Mouse (Mus musculus) C2C12 (cell line): ENCODE data around the gene Zbtb5. TPM values are rescaled to one million over a fixed set of nuclear protein-coding genes. Genes with fewer than 3 reads are reported as not detected.
"Not testable (repeated sequence)": the region's sequence is repeated elsewhere in the genome, so short reads cannot be mapped to it uniquely, and the experiment has no call there.

Source experiments
- H3K27me3 ChIP-seq: one replicate; pipeline ENCODE4 v1.6.1; 2011; ENCODE audit not compliant: control insufficient read depth, insufficient read depth, insufficient read length
- H3K36me3 ChIP-seq: one replicate; pipeline ENCODE4 v1.6.1; 2011; ENCODE audit not compliant: control insufficient read depth, insufficient read depth
- H3K4me3 ChIP-seq: one replicate; pipeline ENCODE4 v1.5.1; 2011; ENCODE audit warnings: mild to moderate bottlenecking, control low read depth; ENCODE audit not compliant: poor library complexity, insufficient read depth, severe bottlenecking
- H3K79me2 ChIP-seq: one replicate; pipeline ENCODE4 v1.6.1; 2011; ENCODE audit not compliant: control insufficient read depth, insufficient read depth
- H3K79me3 ChIP-seq: one replicate; pipeline ENCODE4 v1.6.1; 2011; ENCODE audit warnings: low read depth, control low read depth
- H3ac ChIP-seq: one replicate; pipeline ENCODE3; 2011; ENCODE audit warnings: low read depth; ENCODE audit not compliant: control insufficient read depth, insufficient read length
- CEBPB ChIP-seq: IDR thresholded peaks from one replicate; pipeline ENCODE4 v1.6.1; 2011; ENCODE audit warnings: low read depth, mild to moderate bottlenecking, control low read depth, moderate library complexity
- CTCF ChIP-seq: IDR thresholded peaks from one replicate; pipeline ENCODE4 v1.5.1; 2011; ENCODE audit not compliant: control insufficient read depth, insufficient read depth, insufficient read length
- FOSL1 ChIP-seq: IDR thresholded peaks from one replicate; pipeline ENCODE4 v1.8.0; 2011; ENCODE audit warnings: mild to moderate bottlenecking, low read length; ENCODE audit not compliant: poor library complexity, insufficient read depth, severe bottlenecking
- MAX ChIP-seq: IDR thresholded peaks from one replicate; pipeline ENCODE4 v1.6.1; 2011; ENCODE audit warnings: mild to moderate bottlenecking, control low read depth
- MYOD1 ChIP-seq: IDR thresholded peaks from one replicate; pipeline ENCODE4 v1.6.1; 2011; ENCODE audit warnings: low read depth; ENCODE audit not compliant: control insufficient read depth, insufficient read length
- MYOG ChIP-seq: IDR thresholded peaks from one replicate; pipeline ENCODE4 v1.6.1; 2011; ENCODE audit not compliant: control insufficient read depth, insufficient read length; ENCODE audit errors: extremely low read depth
- USF1 ChIP-seq: IDR thresholded peaks from one replicate; pipeline ENCODE4 v1.6.1; 2011; ENCODE audit warnings: low read depth, mild to moderate bottlenecking, control low read depth, moderate library complexity
- polyA plus RNA-seq: library from polyadenylated mRNA; unstranded; fragments of >200 nt; fragmentation: generic; extraction: Trizol; gene quantifications from one replicate; pipeline ENCODE4 v1.2.1, GENCODE M21; 2012; ENCODE audit warnings: missing spikeins

Gene Zbtb5
- polyA plus RNA-seq, 1 experiment, result 4.7 TPM

- Histone ChIP-seq H3K27me3 (no peaks in the 10 kb centered on the region), H3K36me3 (no peaks in the 10 kb centered on the region)
- no peak for TF ChIP-seq CEBPB
- TF ChIP-seq MAX, result no peak
- TF ChIP-seq MYOG, result no peak
- no peak for TF ChIP-seq MYOD1
- no peak for TF ChIP-seq FOSL1
- no peak for TF ChIP-seq USF1
- no peak for TF ChIP-seq CTCF
Measured at GRCm38 (mm10) chr4:45040795-45041194, 28.6 kb upstream of the Zbtb5 start.

GRCm38 (mm10) chr4:45039546-45039945 is 27.3 kb upstream of the Zbtb5 start:
- H3K36me3 ChIP-seq, H3K79me3 ChIP-seq, H3K79me2 ChIP-seq, H3K27me3 ChIP-seq, H3K4me3 ChIP-seq, H3ac ChIP-seq: not testable (repeated sequence)

More at GRCm38 (mm10) chr4:45040795-45041194, 28.6 kb upstream of the Zbtb5 start:
- no peak overlapping the region for H3K4me3 ChIP-seq
- no peak overlapping the region for H3ac ChIP-seq
- H3K79me2 ChIP-seq, result no peaks in the 10 kb centered on the region
- no peaks in the 10 kb centered on the region for H3K79me3 ChIP-seq

GRCm38 (mm10) chr4:45038879-45039278 is 26.7 kb upstream of the Zbtb5 start:
- not testable (repeated sequence) for H3K36me3 ChIP-seq, H3K79me3 ChIP-seq, H3ac ChIP-seq, H3K79me2 ChIP-seq, H3K27me3 ChIP-seq, H3K4me3 ChIP-seq

GRCm38 (mm10) chr4:45037455-45038410 is 25.5 kb upstream of the Zbtb5 start:
- H3K4me3 ChIP-seq, result no peak overlapping the region
- no peaks in the 10 kb centered on the region for H3K27me3 ChIP-seq
- no peaks in the 10 kb centered on the region for H3K79me3 ChIP-seq
- H3ac ChIP-seq, result no peak overlapping the region
- no peaks in the 10 kb centered on the region for H3K79me2 ChIP-seq
- peaks cover 4% of the 10 kb centered on the region for H3K36me3 ChIP-seq
- TF ChIP-seq CEBPB (no peak), FOSL1 (no peak)

GRCm38 (mm10) chr4:45036571-45036970 is 24.4 kb upstream of the Zbtb5 start:
- peaks cover 14% of the 10 kb centered on the region for H3K36me3 ChIP-seq
- no peaks in the 10 kb centered on the region for H3K27me3 ChIP-seq
- no peaks in the 10 kb centered on the region for H3K79me3 ChIP-seq
- no peaks in the 10 kb centered on the region for H3K79me2 ChIP-seq
- no peak overlapping the region for H3K4me3 ChIP-seq
- no peak overlapping the region for H3ac ChIP-seq
- no peak for TF ChIP-seq MYOG
- TF ChIP-seq MAX, result no peak
- TF ChIP-seq CEBPB, result no peak
- no peak for TF ChIP-seq MYOD1
- TF ChIP-seq USF1, result no peak
- TF ChIP-seq CTCF, result no peak
- no peak for TF ChIP-seq FOSL1

GRCm38 (mm10) chr4:45036048-45036447 is 23.8 kb upstream of the Zbtb5 start:
- TF ChIP-seq CTCF, result no peak
- TF ChIP-seq CEBPB, result no peak
- no peak for TF ChIP-seq MYOD1
- no peak for TF ChIP-seq MYOG
- TF ChIP-seq FOSL1, result no peak
- TF ChIP-seq MAX, result no peak
- TF ChIP-seq USF1, result no peak

More at GRCm38 (mm10) chr4:45036048-45036447, 23.8 kb upstream of the Zbtb5 start:
- Histone ChIP-seq H3K27me3 (no peaks in the 10 kb centered on the region), H3K79me3 (no peaks in the 10 kb centered on the region), H3K79me2 (no peaks in the 10 kb centered on the region), H3ac (no peak overlapping the region), H3K36me3 (peaks cover 14% of the 10 kb centered on the region), H3K4me3 (no peak overlapping the region)
